Mouse (Mus musculus) heart, embryonic 16.5 days (tissue): ENCODE data around the gene Svop. TPM values are rescaled to one million over a fixed set of nuclear protein-coding genes. Genes with fewer than 3 reads are reported as not detected.

Source experiments
- ATAC-seq: fragments of 200-750 bp; cut with Nextera tagmentation; replicated peaks from 2 replicates; pipeline ENCODE4 v1.8.0; 2017; ENCODE audit warnings: moderate number of reproducible peaks; ENCODE audit not compliant: insufficient read depth, low FRiP score; ENCODE audit errors: extremely low read depth
- H3K27ac ChIP-seq: fragments of 300-500 bp; sonication (generic); 2 replicates; pipeline ENCODE4 v1.5.1; 2014; ENCODE audit warnings: mild to moderate bottlenecking, low read length, control low read depth, moderate library complexity
- H3K27me3 ChIP-seq: fragments of 300-500 bp; sonication (generic); 2 replicates; pipeline ENCODE4 v1.6.1; 2014; ENCODE audit warnings: low read length, mixed read lengths; ENCODE audit not compliant: control insufficient read depth, insufficient read depth
- H3K36me3 ChIP-seq: fragments of 300-500 bp; sonication (generic); 2 replicates; pipeline ENCODE4 v1.6.1; 2014; ENCODE audit not compliant: control insufficient read depth, insufficient read depth
- H3K4me1 ChIP-seq: fragments of 300-500 bp; sonication (generic); 2 replicates; pipeline ENCODE4 v1.6.1; 2014; ENCODE audit warnings: low read length, mixed read lengths; ENCODE audit not compliant: control insufficient read depth, insufficient read depth
- H3K4me2 ChIP-seq: fragments of 300-500 bp; sonication (generic); 2 replicates; pipeline ENCODE4 v1.6.1; 2014; ENCODE audit warnings: low read depth, mild to moderate bottlenecking, control low read depth, low read length
- H3K4me3 ChIP-seq: fragments of 300-500 bp; sonication (generic); 2 replicates; pipeline ENCODE4 v1.5.1; 2014; ENCODE audit warnings: mild to moderate bottlenecking, control low read depth, low read length
- H3K9ac ChIP-seq: fragments of 300-500 bp; sonication (generic); 2 replicates; pipeline ENCODE4 v1.6.1; 2014; ENCODE audit warnings: low read length, control low read depth
- H3K9me3 ChIP-seq: fragments of 300-500 bp; sonication (generic); replicated peaks from 2 replicates; pipeline ENCODE4 v1.6.1; 2016; ENCODE audit warnings: low read length; ENCODE audit not compliant: control insufficient read depth
- WGBS: fragments of 180-500 bp; shearing (Covaris S2); extraction: QIAGEN DNeasy Blood & Tissue Kit; methylation state at CpG from one replicate; pipeline ENCODE4 v1.1.7; 2014; 5-methylcytosine and 5-hydroxymethylcytosine counted together
- polyA plus RNA-seq: library from polyadenylated mRNA; unstranded; fragments of >200 nt; fragmentation: Nextera tagmentation; extraction: Ambion mirVana; gene quantifications from 2 replicates; pipeline ENCODE4 v1.2.1, GENCODE M21; 2015

The Svop gene
- polyA plus RNA-seq, 1 experiment from 2014 or later: 0.14 TPM

DNA sequence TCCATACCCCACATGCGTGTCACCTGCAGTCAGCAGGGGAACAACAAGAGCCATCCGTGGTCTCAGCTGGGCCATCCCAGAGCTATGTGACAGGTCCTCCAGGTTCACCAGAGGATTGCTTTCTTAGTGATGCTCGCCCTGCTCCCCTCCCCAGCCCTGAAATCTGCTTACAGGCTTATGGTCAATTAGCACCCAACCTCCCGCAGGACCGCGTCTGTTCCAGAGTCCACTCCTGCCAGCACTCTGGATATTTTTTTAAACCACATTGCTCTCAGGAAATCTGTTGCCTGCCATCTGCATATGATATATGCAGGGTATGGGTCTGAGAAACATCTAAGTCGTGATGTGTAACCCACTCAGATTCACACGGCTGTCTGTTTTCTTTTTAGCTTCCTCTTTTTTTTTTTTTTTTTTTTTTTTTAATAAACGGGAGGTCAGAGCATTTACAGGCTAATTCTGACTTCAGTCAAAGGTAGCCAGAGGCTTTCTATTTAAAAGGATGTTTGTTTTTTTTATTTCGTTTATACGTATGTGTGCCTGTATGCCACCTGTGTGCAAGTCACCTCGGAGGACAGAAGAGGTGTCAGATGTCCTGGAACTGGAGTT, 3.4 kb downstream of the Svop start:
- Histone ChIP-seq H3K4me2 (no peak overlapping the region), H3K9ac (no peak overlapping the region), H3K27me3 (peaks cover 8% of the 10 kb centered on the region), H3K36me3 (no peaks in the 10 kb centered on the region), H3K9me3 (no peaks in the 10 kb centered on the region), H3K27ac (no peak overlapping the region), H3K4me1 (peaks cover 4% of the 10 kb centered on the region), H3K4me3 (no peak overlapping the region)
- WGBS: 67% methylated on average over 12 of the region's 12 CpGs
- ATAC-seq: no peak

DNA sequence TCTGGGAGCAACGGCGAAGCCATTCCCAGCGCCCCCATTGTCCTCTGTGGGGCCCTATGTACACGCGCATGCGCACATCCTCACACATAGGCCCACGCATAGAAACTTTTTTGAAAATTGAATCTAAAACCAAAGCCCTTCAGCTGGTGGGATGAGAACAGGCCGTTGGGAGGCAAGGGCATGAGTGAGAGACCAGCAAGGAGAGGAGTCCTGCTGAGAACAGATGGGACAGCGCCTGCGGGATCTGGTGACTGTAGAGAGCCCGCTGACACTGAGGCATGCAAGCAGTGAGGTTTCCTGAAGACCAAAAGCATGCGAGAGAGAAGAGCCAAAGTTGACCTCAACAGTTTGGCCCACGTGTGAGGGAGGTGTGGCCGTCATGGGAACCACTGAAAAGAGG, 5.9 kb downstream of the Svop start:
- WGBS: 59% methylated on average over 14 of the region's 14 CpGs
- Histone ChIP-seq H3K9ac (no peak overlapping the region), H3K4me2 (no peak overlapping the region), H3K36me3 (no peaks in the 10 kb centered on the region), H3K27ac (no peak overlapping the region), H3K4me3 (no peak overlapping the region), H3K4me1 (no peaks in the 10 kb centered on the region), H3K9me3 (no peaks in the 10 kb centered on the region), H3K27me3 (no peaks in the 10 kb centered on the region)
- no peak for ATAC-seq

DNA sequence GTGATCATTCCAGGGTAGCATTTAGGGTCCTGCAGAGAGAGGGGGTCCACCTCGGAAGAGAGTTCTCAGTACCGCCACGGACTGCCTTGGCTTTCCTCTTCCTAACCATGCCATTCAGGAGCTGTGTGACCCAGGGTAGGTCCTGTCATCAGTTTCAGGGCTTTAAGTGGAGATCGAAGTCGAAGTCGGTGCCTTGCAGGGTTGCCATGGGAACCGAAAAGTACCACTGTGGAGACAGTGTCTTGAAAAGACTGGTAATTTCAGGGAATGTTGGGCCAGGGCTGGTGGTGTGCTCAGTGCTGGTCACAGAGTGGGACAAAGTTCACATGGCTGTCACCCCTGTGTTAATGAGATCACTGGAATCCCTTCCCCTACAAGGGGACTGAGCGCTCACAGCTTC, 14.4 kb downstream of the Svop start:
- no peaks in the 10 kb centered on the region for H3K4me1 ChIP-seq
- no peaks in the 10 kb centered on the region for H3K36me3 ChIP-seq
- H3K27ac ChIP-seq: no peak overlapping the region
- H3K9me3 ChIP-seq: no peaks in the 10 kb centered on the region
- no peak overlapping the region for H3K4me3 ChIP-seq
- ATAC-seq: no peak
- H3K27me3 ChIP-seq: no peaks in the 10 kb centered on the region
- no peak overlapping the region for H3K4me2 ChIP-seq
- 64% methylated on average over 8 of the region's 8 CpGs for WGBS
- H3K9ac ChIP-seq: no peak overlapping the region

DNA sequence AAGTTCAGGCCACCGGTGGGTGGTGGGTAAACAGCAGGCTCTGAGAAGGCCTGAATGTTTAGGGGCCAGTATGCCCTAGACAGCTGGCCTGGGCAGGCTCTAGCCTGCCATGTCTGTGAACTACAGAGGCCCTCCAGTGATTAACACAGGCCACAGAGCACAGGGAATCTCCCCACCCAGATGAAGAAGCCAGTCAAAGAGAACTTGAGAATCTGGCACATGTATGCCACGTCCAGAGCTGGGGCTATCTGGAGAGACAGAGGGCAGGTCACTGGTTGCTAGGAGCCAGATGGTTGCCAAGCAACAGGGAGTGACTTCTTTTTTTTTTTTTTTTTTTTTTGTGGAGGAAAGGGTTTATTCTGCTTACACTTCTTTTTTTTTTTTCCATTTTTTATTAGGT, 19.1 kb downstream of the Svop start:
- no peaks in the 10 kb centered on the region for H3K27me3 ChIP-seq
- no peaks in the 10 kb centered on the region for H3K36me3 ChIP-seq
- no peak for ATAC-seq
- no peak overlapping the region for H3K9ac ChIP-seq
- WGBS: 39% methylated on average over 2 of the region's 2 CpGs
- peaks cover 2% of the 10 kb centered on the region; the same call in 1 of the 2 replicates for H3K9me3 ChIP-seq
- no peak overlapping the region for H3K27ac ChIP-seq
- H3K4me1 ChIP-seq: no peaks in the 10 kb centered on the region
- no peak overlapping the region for H3K4me2 ChIP-seq
- no peak overlapping the region for H3K4me3 ChIP-seq

DNA sequence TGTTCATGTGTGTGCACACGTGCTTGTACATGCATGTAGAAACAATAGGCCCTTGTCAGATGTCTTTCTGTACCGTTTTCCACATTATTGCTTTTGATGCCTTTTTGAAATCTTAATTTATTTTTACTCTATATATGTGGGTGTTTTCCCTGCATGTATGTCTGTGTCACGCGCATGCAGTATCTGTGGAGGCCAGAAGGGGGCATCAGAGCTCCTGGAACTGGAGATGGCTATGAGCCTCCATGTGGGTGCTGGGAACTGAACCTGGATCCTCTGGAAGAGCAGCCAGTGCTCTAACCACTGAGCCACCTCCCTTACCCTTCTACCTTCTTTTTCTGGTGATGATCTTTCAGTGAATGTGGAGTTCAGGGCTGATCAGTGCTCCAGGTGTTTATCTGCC, 20.5 kb downstream of the Svop start:
- 88% methylated on average over 4 of the region's 4 CpGs for WGBS
- Histone ChIP-seq H3K9me3 (peaks cover 2% of the 10 kb centered on the region; the same call in 1 of the 2 replicates), H3K27ac (no peak overlapping the region), H3K9ac (no peak overlapping the region), H3K4me3 (no peak overlapping the region), H3K4me2 (no peak overlapping the region), H3K4me1 (no peaks in the 10 kb centered on the region), H3K27me3 (no peaks in the 10 kb centered on the region), H3K36me3 (no peaks in the 10 kb centered on the region)
- ATAC-seq: no peak

DNA sequence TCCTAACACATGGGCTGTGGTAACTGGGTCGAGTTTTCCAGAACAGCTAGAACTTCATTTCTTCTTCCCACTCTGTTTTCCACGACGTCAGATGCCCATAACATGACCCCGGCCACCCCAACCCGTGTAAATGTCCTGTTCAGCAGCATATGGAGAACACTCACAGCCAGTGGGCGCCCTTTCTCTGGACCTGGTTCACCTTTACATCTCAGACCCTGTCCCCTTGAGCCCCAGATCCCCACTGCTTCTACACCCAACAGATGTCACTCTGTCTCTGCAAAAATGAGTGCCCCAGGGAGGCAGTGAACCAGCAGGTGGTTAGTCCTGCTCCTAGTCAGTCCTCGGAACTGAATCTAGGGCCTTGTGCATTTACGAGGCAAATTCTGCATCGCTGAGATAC, 23.4 kb downstream of the Svop start:
- 70% methylated on average over 9 of the region's 9 CpGs for WGBS
- Histone ChIP-seq H3K9ac (no peak overlapping the region), H3K27me3 (no peaks in the 10 kb centered on the region), H3K4me2 (no peak overlapping the region), H3K4me3 (no peak overlapping the region), H3K9me3 (peaks cover 2% of the 10 kb centered on the region; the same call in 1 of the 2 replicates), H3K27ac (no peak overlapping the region), H3K36me3 (no peaks in the 10 kb centered on the region), H3K4me1 (no peaks in the 10 kb centered on the region)
- no peak for ATAC-seq

DNA sequence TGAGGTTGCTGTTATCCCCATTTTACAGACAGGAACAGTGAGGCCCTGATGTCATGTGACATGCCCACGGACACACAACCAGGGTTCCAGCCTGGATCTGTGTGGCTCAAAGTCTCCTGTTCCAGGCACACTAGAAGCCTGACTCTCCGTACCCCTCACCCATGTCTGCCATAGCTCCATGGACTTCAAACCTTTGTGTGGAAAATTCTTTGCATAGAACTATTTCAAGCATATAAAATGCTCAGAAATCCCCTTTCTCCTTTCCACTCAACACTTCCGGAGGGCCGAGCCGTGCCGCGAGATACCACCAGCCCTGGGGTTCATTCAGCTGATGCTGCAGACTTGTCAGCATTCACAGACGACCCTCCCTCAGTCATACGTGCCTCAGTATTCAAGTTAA, 23.8 kb downstream of the Svop start:
- Histone ChIP-seq H3K4me1 (no peaks in the 10 kb centered on the region), H3K27me3 (no peaks in the 10 kb centered on the region), H3K9ac (no peak overlapping the region), H3K36me3 (no peaks in the 10 kb centered on the region), H3K4me2 (no peak overlapping the region), H3K9me3 (peaks cover 2% of the 10 kb centered on the region; the same call in 1 of the 2 replicates), H3K27ac (no peak overlapping the region), H3K4me3 (no peak overlapping the region)
- 70% methylated on average over 9 of the region's 9 CpGs for WGBS
- no peak for ATAC-seq

DNA sequence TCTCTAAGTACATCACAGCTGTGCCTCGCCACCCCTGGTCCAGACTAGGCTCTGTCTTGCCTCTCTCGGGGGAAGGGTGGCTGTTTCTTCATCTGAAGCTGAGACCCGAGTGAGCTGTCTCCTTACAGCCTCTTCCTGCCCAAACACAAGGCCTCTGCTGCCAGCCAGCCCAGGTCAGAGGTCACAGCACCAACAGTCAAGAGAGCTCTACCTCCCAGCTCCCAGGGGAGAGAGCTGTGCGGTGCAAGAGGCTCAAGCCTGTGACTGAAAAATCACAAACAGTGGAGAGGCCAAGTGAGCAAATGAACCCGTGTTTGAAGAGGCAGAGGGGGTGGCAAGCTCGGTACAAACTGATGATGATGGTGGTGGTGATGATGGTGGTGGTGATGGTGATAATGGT, 24.8 kb downstream of the Svop start:
- ATAC-seq: no peak
- Histone ChIP-seq H3K27ac (no peak overlapping the region), H3K9me3 (peaks cover 2% of the 10 kb centered on the region; the same call in 1 of the 2 replicates), H3K27me3 (no peaks in the 10 kb centered on the region), H3K4me1 (no peaks in the 10 kb centered on the region), H3K4me2 (no peak overlapping the region), H3K36me3 (no peaks in the 10 kb centered on the region), H3K4me3 (no peak overlapping the region), H3K9ac (no peak overlapping the region)
- 42% methylated on average over 6 of the region's 6 CpGs for WGBS

DNA sequence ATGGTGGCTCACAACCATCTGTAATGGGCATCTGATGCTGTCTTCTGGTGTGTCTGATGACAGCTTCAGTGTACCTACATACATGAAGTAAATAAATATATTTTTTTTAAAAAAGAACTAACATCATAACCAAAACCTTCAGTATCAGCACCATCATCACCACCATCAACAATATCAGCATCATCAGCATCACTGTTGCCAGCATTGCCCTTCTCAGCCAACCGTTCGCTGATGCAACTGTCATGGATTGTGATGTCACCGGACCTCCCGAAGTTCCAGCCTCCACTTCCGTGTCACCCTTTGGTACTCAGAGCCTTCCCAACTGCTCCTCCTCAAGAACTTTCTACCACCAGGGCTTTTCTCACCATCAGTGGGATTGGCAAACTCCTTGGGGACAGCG, 26.2 kb downstream of the Svop start, which contains the start of gene Usp30:
TSS of gene Usp30 (plus strand) at position 301 of the 400 bp plus-strand sequence.
- H3K4me1 ChIP-seq: no peaks in the 10 kb centered on the region
- H3K27ac ChIP-seq: no peak within 1 kb of the TSS
- H3K4me3 ChIP-seq: no peak within 1 kb of the TSS
- no peaks in the 10 kb centered on the region for H3K27me3 ChIP-seq
- no peak within 1 kb of the TSS for H3K9ac ChIP-seq
- no peak for ATAC-seq
- no peak within 1 kb of the TSS for H3K4me2 ChIP-seq
- H3K9me3 ChIP-seq: no peaks in the 10 kb centered on the region
- WGBS: 85% methylated on average over 6 of the region's 6 CpGs
- no peaks in the 10 kb centered on the region for H3K36me3 ChIP-seq
